Mouse (Mus musculus) cortical plate, adult 2 months (tissue): ENCODE results near the gene Tmem245. TPM values are rescaled to one million over a fixed set of nuclear protein-coding genes. Genes with fewer than 3 reads are reported as not detected.

Experiments used
- H3K27ac ChIP-seq: fragments of 200-500 bp; 2 replicates; pipeline ENCODE4 v1.5.1; 2012; ENCODE audit warnings: low read length, control low read depth, inconsistent platforms; ENCODE audit not compliant: insufficient read depth
- H3K4me1 ChIP-seq: fragments of 200-500 bp; 2 replicates; pipeline ENCODE4 v1.6.1; 2011; ENCODE audit warnings: low read length; ENCODE audit not compliant: control insufficient read depth, insufficient read depth
- H3K4me3 ChIP-seq: fragments of 200-500 bp; 2 replicates; pipeline ENCODE4 v1.5.1; 2011; ENCODE audit warnings: mild to moderate bottlenecking, low read length, control low read depth; ENCODE audit not compliant: insufficient read depth
- CTCF ChIP-seq: fragments of 200-500 bp; IDR thresholded peaks from 2 replicates; pipeline ENCODE4 v1.5.1; 2011; ENCODE audit warnings: mild to moderate bottlenecking, control low read depth, low read length; ENCODE audit not compliant: insufficient read depth; ENCODE audit errors: extremely low read depth
- POLR2A ChIP-seq: fragments of 200-500 bp; IDR thresholded peaks from 2 replicates; pipeline ENCODE4 v1.6.1; 2011; ENCODE audit warnings: mild to moderate bottlenecking, low read length, control low read depth; ENCODE audit not compliant: insufficient read depth; ENCODE audit errors: extremely low read depth
- polyA plus RNA-seq: library from polyadenylated mRNA; depleted of rRNA; stranded (reverse); fragments of >200 nt; gene quantifications from 2 replicates; pipeline ENCODE4 v1.2.3, GENCODE M21; 2012

Gene Tmem245
- polyA plus RNA-seq, 1 experiment = 17.4 TPM

GRCm38 (mm10) chr4:56935327-56935726 lies 11.9 kb downstream of the Tmem245 start:
- peaks cover 4% of the 10 kb centered on the region; the same call in 1 of the 2 replicates for H3K4me1 ChIP-seq
- no peak overlapping the region for H3K27ac ChIP-seq
- TF ChIP-seq CTCF (no peak), POLR2A (no peak)
- H3K4me3 ChIP-seq = no peak overlapping the region

DNA sequence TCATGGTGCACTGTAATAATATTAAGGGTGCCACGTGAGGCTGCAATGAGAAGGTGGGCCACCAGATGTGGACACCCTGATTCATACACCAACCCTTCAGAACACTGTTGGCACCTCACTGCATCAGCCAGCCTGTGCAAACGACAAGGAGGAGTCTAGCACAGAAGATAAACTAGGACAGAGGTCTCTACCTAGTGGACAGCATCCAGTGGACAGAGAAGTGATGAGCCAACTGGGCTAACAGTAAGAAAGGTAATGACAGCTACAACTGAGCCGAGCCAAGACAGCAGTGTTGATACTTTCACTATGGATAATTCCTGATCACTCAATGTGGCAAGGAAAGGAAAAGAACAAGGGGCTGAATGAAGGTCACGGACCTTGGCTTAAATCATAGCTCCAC lies 14.1 kb downstream of the Tmem245 start:
- no peak overlapping the region for H3K4me3 ChIP-seq
- no peak for TF ChIP-seq CTCF
- TF ChIP-seq POLR2A = no peak

DNA sequence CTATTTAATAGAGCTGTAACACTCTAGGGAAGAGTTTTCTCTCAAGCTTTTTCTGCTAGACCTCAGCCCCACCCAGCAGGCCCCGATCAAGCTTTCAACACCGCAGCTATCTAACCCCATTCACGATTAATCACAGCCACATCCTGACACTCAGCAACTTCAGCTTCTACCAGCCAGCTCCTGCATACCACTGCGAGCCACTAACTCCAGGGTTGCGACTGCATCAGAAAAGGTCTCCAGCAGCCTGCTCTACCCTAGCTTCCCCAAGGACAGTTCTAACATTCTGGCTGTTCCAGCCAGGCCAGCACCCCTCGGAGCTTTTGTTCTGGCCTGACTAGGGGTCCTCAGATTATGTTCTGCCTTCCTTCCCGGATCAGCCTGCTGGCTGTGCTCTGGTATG lies 15.1 kb downstream of the Tmem245 start:
- TF ChIP-seq CTCF (no peak), POLR2A (no peak)
- Histone ChIP-seq H3K4me1 (peaks cover 7% of the 10 kb centered on the region; the same call in 1 of the 2 replicates), H3K27ac (no peak overlapping the region), H3K4me3 (no peak overlapping the region)

More for the DNA sequence above, 14.1 kb downstream of the Tmem245 start:
- Histone ChIP-seq H3K4me1 (peaks cover 8% of the 10 kb centered on the region; the same call in 1 of the 2 replicates), H3K27ac (no peak overlapping the region)

DNA sequence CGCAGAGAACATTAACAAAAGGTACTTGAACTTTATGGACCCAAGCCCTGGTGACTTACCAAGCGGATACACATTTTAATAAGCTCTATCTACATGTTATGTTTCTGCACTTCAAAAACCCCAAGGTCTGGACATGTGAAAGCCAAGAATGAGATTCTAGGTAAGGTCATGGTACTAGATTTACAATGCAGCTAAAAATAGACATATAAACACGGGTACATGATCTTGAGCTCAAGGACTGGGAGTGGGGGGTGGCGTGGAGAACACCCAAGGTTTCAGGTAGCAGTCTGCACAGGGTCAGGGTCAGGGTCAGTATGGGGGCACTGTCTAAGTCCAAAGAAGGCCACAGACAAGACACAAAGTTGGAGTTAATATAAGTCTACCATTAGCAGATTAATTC lies 16.9 kb downstream of the Tmem245 start:
- Histone ChIP-seq H3K4me3 (no peak overlapping the region), H3K27ac (no peak overlapping the region), H3K4me1 (peaks cover 10% of the 10 kb centered on the region)
- TF ChIP-seq POLR2A (no peak), CTCF (no peak)

DNA sequence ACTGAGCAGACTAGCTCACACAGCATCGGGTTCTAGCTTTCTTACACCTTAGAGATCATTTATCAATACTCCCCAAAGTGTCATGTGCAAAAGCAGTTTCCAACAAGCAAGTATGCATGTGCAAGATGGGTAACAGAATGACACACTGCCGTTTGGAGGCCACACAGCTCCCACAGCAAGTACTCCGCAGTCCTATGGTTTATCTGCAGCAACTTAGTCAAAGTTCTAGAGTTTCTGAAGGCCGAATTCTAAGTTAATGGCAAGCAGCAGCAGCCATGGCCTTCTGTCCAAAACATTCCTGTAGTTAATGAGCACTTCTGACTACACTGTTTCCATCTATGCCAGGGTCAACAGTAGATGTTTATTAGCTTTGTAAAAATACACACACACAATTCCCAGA lies 20.3 kb downstream of the Tmem245 start:
- Histone ChIP-seq H3K4me1 (peaks cover 10% of the 10 kb centered on the region), H3K27ac (no peak overlapping the region), H3K4me3 (no peak overlapping the region)
- TF ChIP-seq POLR2A = no peak
- no peak for TF ChIP-seq CTCF

DNA sequence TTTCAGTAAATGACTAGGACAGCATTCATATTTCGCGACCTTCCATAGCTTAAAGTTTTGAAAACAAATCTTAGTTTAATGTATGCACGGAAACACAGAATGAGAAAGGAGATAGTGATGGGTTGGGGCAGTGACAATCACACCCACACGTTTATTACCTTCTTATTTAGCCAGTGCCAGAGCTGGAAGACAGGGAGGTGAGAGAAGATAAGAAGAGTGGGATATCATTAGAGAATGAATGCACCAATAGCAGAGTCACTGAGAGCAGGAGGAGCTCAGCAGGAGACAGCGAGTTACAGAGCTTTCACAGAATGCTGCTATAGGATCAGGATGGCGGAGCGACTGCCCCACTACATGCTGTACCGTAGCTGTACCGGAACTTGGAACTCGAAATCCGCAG lies 25.0 kb downstream of the Tmem245 start:
- TF ChIP-seq CTCF (no peak), POLR2A (no peak)
- no peak overlapping the region for H3K4me3 ChIP-seq
- no peak overlapping the region for H3K27ac ChIP-seq
- H3K4me1 ChIP-seq = peaks cover 3% of the 10 kb centered on the region; the same call in 1 of the 2 replicates

DNA sequence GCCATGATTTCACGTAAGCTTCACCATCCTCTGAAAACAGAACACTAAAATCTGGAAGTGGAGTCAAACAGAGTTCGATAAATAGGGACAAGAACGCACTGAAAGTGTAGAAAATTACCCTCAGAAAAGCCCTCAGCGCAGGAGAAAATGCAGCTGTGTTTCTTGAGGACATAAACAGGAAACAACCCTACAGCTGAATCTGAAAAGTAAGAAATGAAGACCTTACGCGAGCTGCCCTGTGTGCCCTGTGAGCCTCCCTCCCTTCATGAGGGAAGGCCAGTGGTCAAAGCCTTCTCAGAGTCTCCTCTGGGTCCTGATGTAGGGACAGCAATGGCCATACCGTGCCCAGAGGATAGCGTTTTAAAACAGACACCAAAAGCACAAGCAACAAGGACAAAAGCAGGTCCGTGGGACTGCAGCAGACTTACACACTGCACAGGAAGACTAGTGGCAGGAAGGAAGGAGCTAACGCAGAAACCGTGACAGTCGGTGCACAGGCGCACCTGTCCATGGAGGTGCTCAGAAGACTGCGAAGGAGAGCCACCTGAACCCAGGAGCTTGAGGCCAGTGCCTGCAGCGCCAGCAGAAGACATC lies 31.4 kb downstream of the Tmem245 start:
- TF ChIP-seq CTCF (no peak), POLR2A (no peak)
- H3K27ac ChIP-seq = no peak overlapping the region
- no peak overlapping the region for H3K4me3 ChIP-seq
- H3K4me1 ChIP-seq = no peaks in the 10 kb centered on the region

DNA sequence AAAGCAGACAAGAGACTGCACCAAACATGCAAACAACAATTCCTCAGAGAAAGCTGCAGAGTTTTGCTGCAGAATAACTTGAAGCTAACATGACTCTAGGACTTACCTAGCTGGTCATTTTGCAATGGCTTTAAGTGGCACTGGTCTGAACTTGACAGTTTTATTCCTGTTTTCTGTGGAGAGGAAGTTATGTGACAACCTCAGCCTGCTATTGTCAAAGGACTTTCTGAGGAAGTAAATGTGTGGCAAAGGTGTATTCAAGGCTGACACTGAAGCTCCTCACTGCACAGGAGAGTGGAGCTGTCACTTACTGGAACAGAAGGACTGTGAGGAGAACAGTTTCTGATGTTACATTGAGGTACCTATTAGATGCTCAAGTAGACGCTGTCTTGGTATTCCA lies 32.5 kb downstream of the Tmem245 start:
- H3K27ac ChIP-seq = no peak overlapping the region
- H3K4me1 ChIP-seq = no peaks in the 10 kb centered on the region
- no peak overlapping the region for H3K4me3 ChIP-seq
- TF ChIP-seq POLR2A (no peak), CTCF (no peak)

GRCm38 (mm10) chr4:56914338-56914737 lies 32.9 kb downstream of the Tmem245 start:
- H3K4me3 ChIP-seq = no peak overlapping the region

GRCm38 (mm10) chr4:56912382-56913001 lies 34.7 kb downstream of the Tmem245 start:
- TF ChIP-seq POLR2A = no peak
- no peak for TF ChIP-seq CTCF
- Histone ChIP-seq H3K4me3 (no peak overlapping the region), H3K4me1 (no peaks in the 10 kb centered on the region), H3K27ac (no peak overlapping the region)

More at GRCm38 (mm10) chr4:56914338-56914737, 32.9 kb downstream of the Tmem245 start:
- Histone ChIP-seq H3K27ac (no peak overlapping the region), H3K4me1 (no peaks in the 10 kb centered on the region)
- no peak for TF ChIP-seq CTCF
- no peak for TF ChIP-seq POLR2A
